Mouse (Mus musculus): ENCODE data around the gene Sept1. TPM values are rescaled to one million over a fixed set of nuclear protein-coding genes. Genes with fewer than 3 reads are reported as not detected.

Gene Sept1
- polyA plus RNA-seq, 1 experiment from 2014 or later = 29.9 TPM

- Histone ChIP-seq H3K9me3 (replicated peaks) (no peaks in the 10 kb centered on the region), H3K36me3 (peaks cover 26% of the 10 kb centered on the region), H3K4me1 (no peaks in the 10 kb centered on the region), H3K4me3 (no peak overlapping the region), H3K27me3 (ENCODE audit: low read depth, poor library complexity, severe bottlenecking) (no peaks in the 10 kb centered on the region), H3K27ac (no peak overlapping the region)
- 78% methylated on average over 6 of the region's 6 CpGs for WGBS
- no peak for DNase-seq (ENCODE audit: low spot score)
Measured at GRCm38 (mm10) chr7:127223515-127224478, 9.1 kb downstream of the Sept1 start.

DNA sequence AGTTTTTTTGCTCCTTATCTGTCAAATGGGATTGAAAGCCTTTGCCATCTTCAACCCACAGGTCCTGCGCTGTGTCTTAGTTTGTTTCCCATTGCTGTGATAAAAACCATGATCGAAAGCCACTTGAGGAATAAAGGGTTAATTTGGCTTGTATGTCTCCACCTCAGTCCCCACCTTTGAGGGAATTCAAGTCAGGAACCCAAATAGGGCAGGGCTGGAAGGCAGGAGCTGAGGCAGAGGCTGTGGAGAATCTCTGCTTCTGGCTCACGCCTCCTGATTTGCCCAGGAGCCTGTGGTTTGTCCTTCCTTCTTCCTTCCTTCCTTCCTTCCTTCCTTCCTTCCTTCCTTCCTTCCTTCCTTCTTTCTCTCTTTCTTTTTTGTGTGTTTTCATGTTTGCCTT is 9.8 kb downstream of the Sept1 start:
- Histone ChIP-seq H3K4me1 (peaks cover 4% of the 10 kb centered on the region), H3K9me3 (replicated peaks) (no peaks in the 10 kb centered on the region), H3K4me3 (no peak overlapping the region), H3K36me3 (peaks cover 23% of the 10 kb centered on the region), H3K27me3 (ENCODE audit: low read depth, poor library complexity, severe bottlenecking) (no peaks in the 10 kb centered on the region), H3K27ac (no peak overlapping the region)
- DNase-seq (ENCODE audit: low spot score) = no peak
- WGBS = 95% methylated on average over 3 of the region's 3 CpGs

DNA sequence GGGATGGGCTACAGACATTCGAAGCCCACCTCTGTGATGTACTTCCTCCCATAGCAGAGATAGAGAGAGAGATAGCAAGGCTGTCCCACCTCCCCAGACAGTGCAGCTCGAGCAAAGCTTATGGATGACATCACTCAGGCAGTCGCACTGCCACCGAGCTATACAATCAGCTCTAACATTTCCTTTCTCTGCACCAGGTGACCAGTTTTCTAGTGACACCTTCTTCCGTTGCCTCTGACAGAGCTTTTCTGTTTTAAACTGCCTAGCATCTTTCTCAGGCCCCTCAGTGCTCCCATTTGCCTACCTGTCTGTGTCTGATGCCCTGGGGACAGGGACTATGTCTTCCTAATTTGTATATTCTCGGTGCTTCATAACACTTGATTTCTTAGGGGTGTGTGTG is 12.5 kb downstream of the Sept1 start:
- no peaks in the 10 kb centered on the region for H3K27me3 ChIP-seq (ENCODE audit: low read depth, poor library complexity, severe bottlenecking)
- H3K27ac ChIP-seq = no peak overlapping the region
- H3K9me3 ChIP-seq (replicated peaks) = no peaks in the 10 kb centered on the region
- H3K4me3 ChIP-seq = no peak overlapping the region
- peaks cover 14% of the 10 kb centered on the region for H3K4me1 ChIP-seq
- DNase-seq (ENCODE audit: low spot score) = no peak
- 90% methylated on average over 6 of the region's 6 CpGs for WGBS
- peaks cover 19% of the 10 kb centered on the region for H3K36me3 ChIP-seq

- Histone ChIP-seq H3K27ac (no peak overlapping the region), H3K36me3 (peaks cover 17% of the 10 kb centered on the region), H3K4me1 (peaks cover 31% of the 10 kb centered on the region), H3K27me3 (ENCODE audit: low read depth, poor library complexity, severe bottlenecking) (peaks cover 13% of the 10 kb centered on the region), H3K9me3 (replicated peaks) (no peaks in the 10 kb centered on the region), H3K4me3 (no peak overlapping the region)
- 93% methylated on average over 4 of the region's 4 CpGs for WGBS
- DNase-seq (ENCODE audit: low spot score) = no peak
Measured at GRCm38 (mm10) chr7:127218670-127219069, 14.3 kb downstream of the Sept1 start.

- WGBS = 80% methylated on average over 10 of the region's 10 CpGs
Measured at GRCm38 (mm10) chr7:127217901-127218642, 14.9 kb downstream of the Sept1 start.

DNA sequence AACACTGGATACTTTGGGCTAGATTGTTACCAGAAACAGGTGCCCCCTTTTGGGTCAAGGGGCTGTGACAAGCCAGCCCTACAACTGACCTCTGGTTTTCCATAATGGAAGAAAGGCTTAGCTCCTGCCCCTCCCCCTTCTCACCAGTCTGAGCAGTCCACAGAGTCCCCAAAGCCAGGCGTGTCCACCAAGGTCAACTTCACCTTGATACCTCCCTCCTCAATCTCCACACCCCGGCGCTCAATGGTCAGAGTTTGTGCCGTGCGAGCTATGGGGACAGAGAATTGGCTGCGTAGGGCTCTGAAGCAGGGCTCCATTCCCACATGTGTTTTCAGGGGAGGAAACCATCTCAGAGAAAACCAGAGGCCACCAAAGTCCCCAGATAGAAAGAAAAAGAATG is 15.5 kb downstream of the Sept1 start:
- WGBS = 88% methylated on average over 6 of the region's 6 CpGs
- no peak for DNase-seq (ENCODE audit: low spot score)
- peaks cover 31% of the 10 kb centered on the region for H3K4me1 ChIP-seq
- H3K27me3 ChIP-seq (ENCODE audit: low read depth, poor library complexity, severe bottlenecking) = peaks cover 23% of the 10 kb centered on the region
- H3K9me3 ChIP-seq (replicated peaks) = no peaks in the 10 kb centered on the region
- H3K4me3 ChIP-seq = no peak overlapping the region
- H3K36me3 ChIP-seq = peaks cover 6% of the 10 kb centered on the region
- no peak overlapping the region for H3K27ac ChIP-seq

More at GRCm38 (mm10) chr7:127217901-127218642, 14.9 kb downstream of the Sept1 start:
- Histone ChIP-seq H3K36me3 (peaks cover 11% of the 10 kb centered on the region), H3K27ac (peak overlapping the region; percentile 25; the same call in 1 of the 2 replicates), H3K9me3 (replicated peaks) (no peaks in the 10 kb centered on the region), H3K4me3 (no peak overlapping the region), H3K27me3 (ENCODE audit: low read depth, poor library complexity, severe bottlenecking) (peaks cover 18% of the 10 kb centered on the region), H3K4me1 (peaks cover 31% of the 10 kb centered on the region)
- DNase-seq (ENCODE audit: low spot score) = no peak

DNA sequence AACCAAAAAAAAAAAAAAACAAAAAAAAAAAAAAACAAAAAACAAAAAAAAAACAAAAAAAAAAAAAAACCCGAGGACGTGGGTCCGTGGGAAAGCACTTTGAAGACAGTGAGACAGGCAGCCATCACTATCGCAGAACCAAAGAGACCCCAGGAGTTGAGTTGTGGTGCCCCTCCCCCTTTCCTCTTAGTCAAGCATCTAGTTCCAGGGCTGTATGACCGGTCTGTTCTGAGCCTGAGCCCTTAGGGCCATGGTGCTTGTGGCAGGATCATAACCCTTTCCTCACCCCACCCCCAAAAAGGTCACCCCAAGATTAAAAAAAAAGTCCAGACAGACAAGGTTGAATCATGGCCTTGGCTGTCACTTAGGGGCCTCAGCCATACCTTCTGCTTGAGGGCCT is 16.6 kb downstream of the Sept1 start:
- DNase-seq (ENCODE audit: low spot score) = no peak
- Histone ChIP-seq H3K4me3 (no peak overlapping the region), H3K36me3 (no peaks in the 10 kb centered on the region), H3K9me3 (replicated peaks) (no peaks in the 10 kb centered on the region), H3K27me3 (ENCODE audit: low read depth, poor library complexity, severe bottlenecking) (peaks cover 25% of the 10 kb centered on the region), H3K27ac (no peak overlapping the region), H3K4me1 (peaks cover 34% of the 10 kb centered on the region)
- WGBS = 89% methylated on average over 5 of the region's 5 CpGs

DNA sequence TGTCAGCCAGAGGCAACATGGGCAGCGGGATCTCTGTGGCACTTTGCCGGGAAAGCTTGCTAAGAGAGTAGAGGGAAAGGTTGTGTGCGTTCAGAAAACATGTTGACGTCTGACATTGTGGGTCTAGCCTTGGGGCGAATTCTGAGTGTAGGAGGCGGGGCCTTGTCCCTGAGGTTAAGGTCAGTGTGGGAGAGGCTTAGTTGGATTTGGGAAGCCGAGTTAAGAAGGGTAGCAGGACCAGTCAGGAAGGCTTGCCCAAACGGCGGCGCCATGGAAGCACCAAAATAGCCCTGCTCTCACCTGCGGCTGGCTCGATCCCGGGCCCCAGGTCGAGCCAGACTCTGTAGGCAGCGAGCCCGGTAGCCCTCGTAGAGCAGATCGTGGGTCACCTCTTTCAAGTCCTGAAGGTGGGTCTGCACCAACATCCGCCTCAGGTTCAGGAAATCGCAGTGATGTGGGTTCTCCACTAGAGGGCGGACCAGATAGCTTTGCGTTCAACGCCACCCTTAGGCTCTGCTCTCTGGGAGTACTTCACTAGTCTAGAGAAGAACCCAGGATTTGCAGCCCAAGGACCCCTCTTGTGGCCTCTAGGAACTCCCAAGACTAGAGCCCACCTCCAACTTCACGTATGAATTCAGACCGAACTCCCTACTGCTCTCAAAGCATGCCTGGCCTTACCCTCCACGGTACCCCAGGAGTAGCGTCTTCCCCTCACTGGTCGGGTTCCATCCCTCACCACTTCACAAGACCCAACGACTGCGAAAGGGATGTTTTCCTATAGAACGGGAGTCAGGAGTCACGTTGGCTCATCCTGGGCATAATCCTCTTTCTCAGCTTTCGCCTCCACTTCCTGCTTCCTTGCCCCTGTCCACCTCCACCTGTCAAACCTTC is 17.7 kb downstream of the Sept1 start:
- no peaks in the 10 kb centered on the region for H3K9me3 ChIP-seq (replicated peaks)
- peak overlapping the region; percentile 63 for H3K27ac ChIP-seq
- peak; percentile 76 for DNase-seq (ENCODE audit: low spot score)
- 20% methylated on average over 33 of the region's 33 CpGs for WGBS
- peaks cover 34% of the 10 kb centered on the region for H3K4me1 ChIP-seq
- H3K27me3 ChIP-seq (ENCODE audit: low read depth, poor library complexity, severe bottlenecking) = peaks cover 25% of the 10 kb centered on the region
- H3K4me3 ChIP-seq = peak overlapping the region; percentile 48
- no peaks in the 10 kb centered on the region for H3K36me3 ChIP-seq

DNA sequence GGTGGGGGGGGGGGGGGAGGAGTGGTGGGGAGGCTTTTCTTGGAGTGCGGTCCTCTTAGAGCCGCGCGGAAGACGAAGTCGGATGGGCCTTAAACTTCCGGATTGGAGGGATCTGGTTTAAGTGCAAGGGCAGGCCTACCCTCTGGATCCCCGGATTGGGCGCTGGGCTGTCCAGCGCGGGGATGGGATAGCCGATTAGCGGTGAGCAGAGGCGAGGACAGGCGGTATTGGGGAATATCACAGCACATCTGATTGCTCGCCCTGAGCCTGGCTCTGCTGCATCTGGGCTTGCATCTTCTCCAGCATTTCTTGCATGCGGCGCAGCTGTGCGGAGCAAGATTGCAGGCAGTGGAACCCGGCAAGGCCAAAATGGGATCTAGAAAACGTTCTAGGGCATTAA is 18.4 kb downstream of the Sept1 start:
- H3K4me1 ChIP-seq = peaks cover 39% of the 10 kb centered on the region
- 21% methylated on average over 21 of the region's 21 CpGs for WGBS
- H3K27ac ChIP-seq = peak overlapping the region; percentile 63; the same call in 1 of the 2 replicates
- peaks cover 25% of the 10 kb centered on the region for H3K27me3 ChIP-seq (ENCODE audit: low read depth, poor library complexity, severe bottlenecking)
- no peaks in the 10 kb centered on the region for H3K36me3 ChIP-seq
- DNase-seq (ENCODE audit: low spot score) = peak; percentile 45
- H3K4me3 ChIP-seq = peak overlapping the region; percentile 48
- H3K9me3 ChIP-seq (replicated peaks) = no peaks in the 10 kb centered on the region

- H3K4me1 ChIP-seq = peaks cover 45% of the 10 kb centered on the region
Measured at GRCm38 (mm10) chr7:127213930-127214329, 19.0 kb downstream of the Sept1 start.

GRCm38 (mm10) chr7:127213485-127213884 is 19.4 kb downstream of the Sept1 start:
- H3K4me1 ChIP-seq = peaks cover 45% of the 10 kb centered on the region
- H3K4me3 ChIP-seq = no peak overlapping the region
- DNase-seq (ENCODE audit: low spot score) = no peak
- H3K9me3 ChIP-seq (replicated peaks) = no peaks in the 10 kb centered on the region
- peaks cover 25% of the 10 kb centered on the region for H3K27me3 ChIP-seq (ENCODE audit: low read depth, poor library complexity, severe bottlenecking)
- whole genome bisulfite sequencing = 35% methylated on average over 7 of the region's 7 CpGs
- H3K36me3 ChIP-seq = no peaks in the 10 kb centered on the region
- no peak overlapping the region for H3K27ac ChIP-seq

More at GRCm38 (mm10) chr7:127213930-127214329, 19.0 kb downstream of the Sept1 start:
- DNase-seq (ENCODE audit: low spot score) = no peak
- 49% methylated on average over 12 of the region's 12 CpGs for WGBS
- Histone ChIP-seq H3K27ac (peak overlapping the region; percentile 63; the same call in 1 of the 2 replicates), H3K4me3 (peak overlapping the region; percentile 48), H3K36me3 (no peaks in the 10 kb centered on the region), H3K9me3 (replicated peaks) (no peaks in the 10 kb centered on the region), H3K27me3 (ENCODE audit: low read depth, poor library complexity, severe bottlenecking) (peaks cover 25% of the 10 kb centered on the region)

Data from limb, embryonic 10.5 days (tissue).